Mouse (Mus musculus) myocyte (in vitro differentiated cells): Measurements from ENCODE around the gene Gpr19. TPM values are rescaled to one million over a fixed set of nuclear protein-coding genes. Genes with fewer than 3 reads are reported as not detected.

Experiments used
- H3K27me3 ChIP-seq: one replicate; pipeline ENCODE4 v1.6.1; 2011; ENCODE audit not compliant: control insufficient read depth, insufficient read depth, insufficient read length
- H3K36me3 ChIP-seq: one replicate; pipeline ENCODE4 v1.6.1; 2011; ENCODE audit not compliant: control insufficient read depth, insufficient read depth
- H3K4me2 ChIP-seq: one replicate; pipeline ENCODE4 v1.6.1; 2011; ENCODE audit warnings: low read depth, control low read depth
- H3K4me3 ChIP-seq: one replicate; pipeline ENCODE4 v1.5.1; 2011; ENCODE audit warnings: mild to moderate bottlenecking, control low read depth, moderate library complexity
- H3K79me2 ChIP-seq: one replicate; pipeline ENCODE4 v1.6.1; 2011; ENCODE audit not compliant: control insufficient read depth, insufficient read depth
- H3ac ChIP-seq: one replicate; pipeline ENCODE4 v1.6.1; 2011; ENCODE audit not compliant: control insufficient read depth, insufficient read length
- CEBPB ChIP-seq: IDR thresholded peaks from 2 replicates; pipeline ENCODE4 v1.6.1; 2011; ENCODE audit warnings: mild to moderate bottlenecking, moderate library complexity; ENCODE audit not compliant: poor library complexity, insufficient read depth, severe bottlenecking
- E2F4 ChIP-seq: IDR thresholded peaks from one replicate; pipeline ENCODE4 v1.6.1; 2011; ENCODE audit warnings: mild to moderate bottlenecking, control low read depth, moderate library complexity; ENCODE audit not compliant: insufficient read depth
- MAX ChIP-seq: IDR thresholded peaks from one replicate; pipeline ENCODE4 v1.6.1; 2011; ENCODE audit warnings: low read depth, mild to moderate bottlenecking, control low read depth
- MYOD1 ChIP-seq, 3 experiments: IDR thresholded peaks; one replicate each; pipeline ENCODE4 v1.6.1; 2011; ENCODE audit warnings: control low read depth in 2 of 3, low read depth in 2 of 3, mild to moderate bottlenecking in 2 of 3, moderate library complexity in 1 of 3; ENCODE audit not compliant: insufficient read length in 2 of 3, control insufficient read depth in 1 of 3
- MYOG ChIP-seq, 3 experiments: IDR thresholded peaks; one replicate each; pipeline ENCODE4 v1.6.1; 2011; ENCODE audit warnings: control low read depth in 2 of 3, low read depth in 2 of 3, mild to moderate bottlenecking in 2 of 3; ENCODE audit not compliant: insufficient read length in 2 of 3, control insufficient read depth in 1 of 3, insufficient read depth in 1 of 3
- POLR2A ChIP-seq: IDR thresholded peaks from one replicate; pipeline ENCODE4 v1.6.1; 2011; ENCODE audit warnings: low read depth, mild to moderate bottlenecking, control low read depth, moderate library complexity; ENCODE audit not compliant: insufficient read length
- POLR2AphosphoS2 ChIP-seq: IDR thresholded peaks from one replicate; pipeline ENCODE4 v1.6.1; 2011; ENCODE audit warnings: low read depth, control low read depth; ENCODE audit not compliant: insufficient read length
- REST ChIP-seq: IDR thresholded peaks from one replicate; pipeline ENCODE4 v1.6.1; 2011; ENCODE audit warnings: mild to moderate bottlenecking, control low read depth, moderate library complexity; ENCODE audit not compliant: insufficient read depth, insufficient read length
- SRF ChIP-seq: IDR thresholded peaks from one replicate; pipeline ENCODE4 v1.6.1; 2011; ENCODE audit warnings: low read depth; ENCODE audit not compliant: control insufficient read depth, insufficient read length
- TCF12 ChIP-seq: IDR thresholded peaks from one replicate; pipeline ENCODE4 v1.6.1; 2011; ENCODE audit warnings: mild to moderate bottlenecking, control low read depth; ENCODE audit not compliant: poor library complexity, insufficient read depth, severe bottlenecking
- TCF3 ChIP-seq: IDR thresholded peaks from one replicate; pipeline ENCODE4 v1.6.1; 2011; ENCODE audit warnings: low read depth, control low read depth; ENCODE audit not compliant: insufficient read length
- USF1 ChIP-seq: IDR thresholded peaks from one replicate; pipeline ENCODE4 v1.6.1; 2011; ENCODE audit warnings: low read depth, mild to moderate bottlenecking, control low read depth, moderate library complexity
- polyA plus RNA-seq: library from polyadenylated mRNA; unstranded; fragments of >200 nt; fragmentation: generic; extraction: Trizol; gene quantifications from one replicate; pipeline ENCODE4 v1.2.1, GENCODE M21; 2012; ENCODE audit warnings: missing spikeins

Gpr19 gene
- polyA plus RNA-seq, 1 experiment = 2.2 TPM

- TF ChIP-seq TCF12 (no peak), MYOD1 (IDR thresholded peaks at IDR 0.05; ENCODE audit: control insufficient read depth in 1 of 3, insufficient read length in 2 of 3, low read depth in 2 of 3) (peak in 2 of 3 experiments; percentile 54 to 67), MYOG (IDR thresholded peaks at IDR 0.05; ENCODE audit: control insufficient read depth in 1 of 3, insufficient read depth in 1 of 3, insufficient read length in 2 of 3, low read depth in 2 of 3) (peak in 1 of 3 experiments; percentile 50), USF1 (peak; percentile 60)
- no peak overlapping the region for H3ac ChIP-seq
- peaks cover 10% of the 10 kb centered on the region for H3K36me3 ChIP-seq
- H3K4me2 ChIP-seq = peak overlapping the region; percentile 57
- no peak overlapping the region for H3K4me3 ChIP-seq
- peaks cover 50% of the 10 kb centered on the region for H3K79me2 ChIP-seq
- no peaks in the 10 kb centered on the region for H3K27me3 ChIP-seq
These were observed 45.5 kb upstream of the Gpr19 start for GRCm38 (mm10) chr6:134943759-134944407.

DNA sequence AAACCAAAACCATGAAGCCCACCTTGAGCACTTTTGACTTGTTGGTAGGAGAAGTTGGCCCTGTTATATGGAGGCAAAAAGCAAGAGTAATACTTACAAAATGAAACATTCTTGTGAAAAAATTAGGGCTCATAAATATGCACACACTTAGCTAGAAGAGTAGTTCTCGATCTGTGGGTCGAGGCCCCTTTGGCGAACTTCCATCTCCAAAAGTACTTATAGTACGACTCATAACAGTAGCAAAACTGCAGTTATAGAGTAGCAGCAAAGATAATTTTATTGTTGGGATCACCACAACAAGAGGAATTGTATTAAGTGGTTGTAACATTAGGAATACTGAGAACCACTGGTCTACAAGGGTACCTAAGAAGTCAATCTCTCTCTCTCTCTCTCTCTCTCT, 41.4 kb upstream of the Gpr19 start:
- Histone ChIP-seq H3K79me2 (peaks cover 68% of the 10 kb centered on the region), H3ac (no peak overlapping the region), H3K36me3 (peaks cover 10% of the 10 kb centered on the region), H3K4me3 (no peak overlapping the region), H3K27me3 (no peaks in the 10 kb centered on the region), H3K4me2 (no peak overlapping the region)
- TF ChIP-seq TCF12 (no peak), MYOD1 (IDR thresholded peaks at IDR 0.05; ENCODE audit: control insufficient read depth in 1 of 3, insufficient read length in 2 of 3, low read depth in 2 of 3) (no peak), MYOG (IDR thresholded peaks at IDR 0.05; ENCODE audit: control insufficient read depth in 1 of 3, insufficient read depth in 1 of 3, insufficient read length in 2 of 3, low read depth in 2 of 3) (no peak), USF1 (no peak), SRF (no peak), REST (no peak), POLR2A (no peak), CEBPB (no peak), MAX (no peak), TCF3 (no peak), POLR2AphosphoS2 (no peak), E2F4 (no peak)

DNA sequence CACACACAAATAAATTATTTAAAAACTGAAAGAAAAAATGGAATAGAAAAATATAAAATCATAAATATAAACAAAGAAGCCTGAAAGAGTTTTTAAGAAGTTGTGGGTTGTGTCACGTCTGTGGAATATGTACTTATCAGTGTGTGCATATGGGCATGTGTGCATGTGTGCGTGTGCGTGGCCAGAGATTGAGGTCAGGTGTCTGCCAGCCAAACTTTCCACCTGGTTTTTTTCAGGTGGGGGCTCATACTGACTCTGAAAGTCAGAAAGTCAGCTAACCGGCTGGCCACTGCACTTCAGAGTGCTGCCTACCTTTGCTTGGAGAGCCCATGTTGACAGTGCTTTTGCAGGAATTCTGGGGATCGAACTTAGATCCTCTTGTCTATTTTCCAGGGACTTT, 35.9 kb upstream of the Gpr19 start:
- Histone ChIP-seq H3K4me2 (no peak overlapping the region), H3K4me3 (no peak overlapping the region), H3K36me3 (no peaks in the 10 kb centered on the region), H3K79me2 (peaks cover 88% of the 10 kb centered on the region), H3ac (no peak overlapping the region), H3K27me3 (no peaks in the 10 kb centered on the region)
- TF ChIP-seq REST = no peak
- no peak for TF ChIP-seq POLR2A
- TF ChIP-seq SRF = no peak
- TF ChIP-seq TCF12 = no peak
- no peak for TF ChIP-seq MAX

GRCm38 (mm10) chr6:134933207-134933558, 34.8 kb upstream of the Gpr19 start:
- no peak for TF ChIP-seq TCF3
- no peak for TF ChIP-seq REST
- TF ChIP-seq MAX = no peak
- TF ChIP-seq E2F4 = no peak
- no peak for TF ChIP-seq TCF12
- TF ChIP-seq MYOG (IDR thresholded peaks at IDR 0.05; ENCODE audit: control insufficient read depth in 1 of 3, insufficient read depth in 1 of 3, insufficient read length in 2 of 3, low read depth in 2 of 3) = no peak
- no peak for TF ChIP-seq SRF
- no peak for TF ChIP-seq POLR2A
- no peak for TF ChIP-seq CEBPB
- TF ChIP-seq POLR2AphosphoS2 = no peak
- TF ChIP-seq MYOD1 (IDR thresholded peaks at IDR 0.05; ENCODE audit: control insufficient read depth in 1 of 3, insufficient read length in 2 of 3, low read depth in 2 of 3) = no peak
- no peak for TF ChIP-seq USF1
- peak overlapping the region; percentile 82 for H3K4me2 ChIP-seq

DNA sequence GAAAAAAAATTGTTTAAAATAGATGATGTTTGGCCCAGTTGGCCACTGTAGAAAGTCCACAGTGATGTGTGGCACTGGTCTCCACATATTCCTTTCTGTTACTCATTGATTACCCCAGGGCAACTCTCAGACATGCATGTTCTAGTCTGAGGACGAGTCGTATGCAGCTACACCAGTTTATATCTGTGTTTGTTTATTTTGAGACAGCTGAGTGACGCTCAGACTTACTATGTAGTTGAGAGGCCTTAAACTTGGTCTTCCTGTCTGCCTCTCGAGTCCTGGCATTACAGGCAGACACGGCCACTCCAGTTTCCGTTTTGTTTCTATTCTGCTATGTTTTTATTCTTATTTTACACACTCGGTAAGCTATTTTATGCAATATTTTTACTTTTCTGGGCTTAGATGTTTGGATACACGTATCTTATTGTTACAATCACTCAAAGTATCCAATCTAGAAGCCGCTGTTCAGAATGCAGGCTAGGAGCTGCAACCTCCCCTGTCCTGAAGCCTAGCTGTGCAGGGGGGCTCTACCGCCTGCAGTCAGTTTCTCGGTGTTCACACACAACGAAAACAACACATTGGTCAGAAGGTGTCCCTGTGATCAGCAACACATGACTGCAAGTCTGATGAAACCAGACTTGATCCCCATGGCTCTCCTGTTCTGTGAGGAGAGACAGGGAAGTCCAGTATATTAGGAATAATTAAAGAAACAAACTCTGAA, 34.3 kb upstream of the Gpr19 start:
- Histone ChIP-seq H3K36me3 (no peaks in the 10 kb centered on the region), H3K27me3 (no peaks in the 10 kb centered on the region), H3K4me2 (peak overlapping the region; percentile 82), H3K4me3 (peak overlapping the region; percentile 13), H3ac (no peak overlapping the region), H3K79me2 (peaks cover 83% of the 10 kb centered on the region)
- TF ChIP-seq POLR2A (peak; percentile 22), SRF (no peak), USF1 (peak; percentile 45), POLR2AphosphoS2 (no peak), CEBPB (no peak), MAX (no peak), E2F4 (no peak), TCF3 (no peak)

More at GRCm38 (mm10) chr6:134933207-134933558, 34.8 kb upstream of the Gpr19 start:
- H3K4me3 ChIP-seq = peak overlapping the region; percentile 13
- H3K36me3 ChIP-seq = no peaks in the 10 kb centered on the region
- no peaks in the 10 kb centered on the region for H3K27me3 ChIP-seq
- peaks cover 85% of the 10 kb centered on the region for H3K79me2 ChIP-seq
- H3ac ChIP-seq = no peak overlapping the region
